Mouse (Mus musculus): Measurements from ENCODE around the gene Cmip.
A peak's percentile ranks its signal among the peaks of the same experiment; 100 is the strongest.

The Cmip gene

DNA sequence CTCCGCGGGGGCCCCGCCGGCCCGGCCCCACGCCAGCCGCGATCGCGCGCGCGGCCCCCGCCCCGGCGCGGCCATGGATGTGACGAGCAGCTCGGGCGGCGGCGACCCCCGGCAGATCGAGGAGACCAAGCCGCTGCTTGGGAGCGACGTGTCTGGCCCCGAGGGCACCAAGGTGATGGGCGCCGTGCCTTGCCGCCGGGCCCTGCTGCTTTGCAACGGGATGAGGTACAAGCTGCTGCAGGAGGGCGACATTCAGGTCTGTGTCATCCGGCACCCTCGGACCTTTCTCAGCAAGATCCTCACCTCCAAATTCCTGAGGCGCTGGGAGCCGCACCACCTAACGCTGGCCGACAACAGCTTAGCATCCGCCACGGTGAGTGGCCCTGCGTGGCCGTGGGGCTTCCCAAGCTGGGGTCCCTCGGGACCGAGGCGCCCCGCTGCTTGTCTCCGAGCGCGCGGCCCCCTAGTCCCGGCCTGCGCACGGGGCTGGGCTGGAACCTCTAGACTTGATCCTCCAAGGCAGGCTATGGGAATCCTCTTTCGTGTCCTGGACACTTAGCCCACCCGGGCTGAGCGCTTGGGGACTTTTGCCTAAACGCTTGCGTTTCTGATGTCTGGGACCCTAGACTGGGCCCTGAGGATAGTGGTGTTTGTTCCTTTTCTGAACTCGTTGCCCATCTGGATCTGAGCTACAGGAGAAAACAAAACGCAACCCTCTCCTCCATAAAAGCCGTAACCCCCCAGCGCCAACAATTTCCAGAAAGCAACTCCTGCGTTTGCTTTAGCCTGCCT, at the start of gene Cmip:
Gene Cmip (plus strand): TSS at position 36 of the 792 bp plus-strand sequence.
- peak; percentile 38 for DNase-seq (ENCODE audit: low spot score)

GRCm38 (mm10) chr8:117209150-117209549, 47.7 kb upstream of the Cmip start:
- DNase-seq (ENCODE audit: low spot score): no peak

- no peak for DNase-seq (ENCODE audit: low spot score)
These were observed 44.8 kb upstream of the Cmip start for GRCm38 (mm10) chr8:117212100-117212499.

DNA sequence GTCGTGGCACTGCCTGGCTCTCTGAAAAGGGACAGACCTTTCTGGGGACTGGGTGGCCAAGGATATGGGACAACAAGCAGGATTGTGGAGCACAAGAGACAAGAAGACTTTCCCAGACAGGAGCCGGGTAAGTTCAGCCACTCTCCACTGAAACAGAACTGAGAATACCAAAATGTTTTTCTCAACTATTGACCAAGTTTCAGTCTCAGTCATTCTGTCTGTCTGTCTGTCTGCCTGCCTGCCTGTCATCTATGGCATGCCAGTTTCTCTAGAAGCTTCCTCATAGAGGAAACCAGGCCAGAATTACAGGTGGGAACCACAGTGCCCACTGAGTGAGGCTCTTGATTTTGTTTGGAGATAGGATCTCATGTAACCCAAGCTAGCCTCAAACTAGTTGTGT, 39.1 kb upstream of the Cmip start:
- no peak for DNase-seq (ENCODE audit: low spot score)

DNA sequence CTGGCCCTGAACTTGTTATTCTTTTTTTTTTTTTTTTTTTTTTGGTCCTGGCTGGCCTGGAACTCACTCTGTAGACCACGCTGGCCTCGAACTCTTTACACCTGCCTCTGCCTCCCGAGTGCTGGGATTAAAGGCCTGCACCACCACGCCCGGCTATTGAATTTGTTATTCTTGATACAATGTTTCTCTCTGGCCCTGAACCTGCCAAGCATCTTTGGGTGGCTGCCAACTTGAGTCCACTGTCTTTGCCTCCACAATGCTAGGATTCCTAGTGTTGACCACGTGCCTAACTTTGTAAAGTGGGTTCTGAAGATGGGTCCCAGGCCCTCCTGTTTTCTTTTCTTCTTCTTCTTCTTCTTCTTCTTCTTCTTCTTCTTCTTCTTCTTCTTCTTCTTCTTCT, 34.5 kb upstream of the Cmip start:
- DNase-seq (ENCODE audit: low spot score): no peak

GRCm38 (mm10) chr8:117224630-117225029, 32.2 kb upstream of the Cmip start:
- peak; percentile 87 for DNase-seq (ENCODE audit: low spot score)

GRCm38 (mm10) chr8:117226306-117226705, 30.6 kb upstream of the Cmip start:
- no peak for DNase-seq (ENCODE audit: low spot score)

- DNase-seq (ENCODE audit: low spot score): no peak
These were observed 29.5 kb upstream of the Cmip start for GRCm38 (mm10) chr8:117227339-117227738.

DNA sequence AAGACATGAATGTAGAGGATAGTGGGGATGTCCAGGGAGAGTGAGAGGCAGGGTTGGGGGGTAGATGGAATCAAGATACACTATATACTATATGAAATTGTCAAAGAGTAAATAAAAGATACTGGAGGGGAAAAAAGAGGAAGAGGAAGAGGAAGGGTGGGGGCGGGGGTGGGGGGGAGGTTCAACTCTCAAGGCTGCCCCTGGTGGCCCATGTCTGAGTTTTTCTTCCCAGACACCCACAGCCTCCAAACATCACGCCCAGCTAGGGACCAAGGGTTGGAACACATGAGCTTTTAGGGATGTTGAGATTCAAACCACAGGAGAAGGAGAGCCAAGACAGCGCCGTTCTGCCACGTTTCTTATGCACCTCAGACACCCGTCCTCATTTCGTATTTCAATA, 23.7 kb upstream of the Cmip start:
- no peak for DNase-seq (ENCODE audit: low spot score)

GRCm38 (mm10) chr8:117236531-117236930, 20.3 kb upstream of the Cmip start:
- DNase-seq (ENCODE audit: low spot score): no peak

GRCm38 (mm10) chr8:117240326-117240725, 16.5 kb upstream of the Cmip start:
- DNase-seq (ENCODE audit: low spot score): no peak

- DNase-seq (ENCODE audit: low spot score): no peak
These were observed 15.9 kb upstream of the Cmip start for GRCm38 (mm10) chr8:117240841-117241494.

DNA sequence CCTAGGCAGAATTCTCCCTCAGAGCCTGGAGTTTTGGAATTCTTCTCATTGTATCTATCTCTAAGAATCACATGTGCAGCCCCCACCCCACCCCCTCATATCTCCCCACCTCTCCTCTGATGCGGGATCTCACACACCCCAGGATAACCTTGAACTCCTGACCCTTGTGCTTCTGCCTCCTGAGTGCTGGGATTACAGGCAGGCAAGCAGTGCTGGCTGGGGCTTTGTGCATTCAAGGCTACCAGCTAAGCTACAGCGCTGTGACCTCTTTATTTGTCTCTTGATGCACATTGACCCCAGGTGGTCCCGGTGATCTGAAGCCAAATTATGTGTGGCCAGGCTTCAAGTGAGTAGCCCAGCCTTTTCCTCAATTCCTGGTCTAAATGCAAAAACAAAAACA, 15.0 kb upstream of the Cmip start:
- DNase-seq (ENCODE audit: low spot score): no peak

- no peak for DNase-seq (ENCODE audit: low spot score)
These were observed 14.6 kb upstream of the Cmip start for GRCm38 (mm10) chr8:117242286-117242685.

- DNase-seq (ENCODE audit: low spot score): no peak
These were observed 12.3 kb upstream of the Cmip start for GRCm38 (mm10) chr8:117244601-117245000.

DNA sequence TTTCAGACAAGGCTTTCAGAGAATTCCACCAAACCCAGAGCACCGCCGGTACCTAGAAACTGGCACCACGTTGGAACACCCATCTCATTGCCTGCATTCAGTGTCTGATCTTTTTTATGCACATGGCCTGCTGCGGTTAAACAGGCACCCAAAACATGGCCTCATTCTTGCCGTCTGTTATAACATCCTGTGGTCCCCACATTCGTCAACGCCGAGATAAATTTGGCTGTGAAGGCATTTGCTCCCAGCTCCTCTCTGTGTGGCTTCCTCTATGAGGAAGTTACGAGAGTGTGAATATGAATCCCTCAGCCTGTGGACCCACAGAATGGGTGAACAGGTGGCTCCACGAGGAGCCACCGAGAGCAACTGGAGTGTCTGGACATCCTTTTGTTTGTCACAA, 8.5 kb upstream of the Cmip start:
- DNase-seq (ENCODE audit: low spot score): no peak

GRCm38 (mm10) chr8:117251086-117251681, 5.7 kb upstream of the Cmip start:
- DNase-seq (ENCODE audit: low spot score): no peak

DNA sequence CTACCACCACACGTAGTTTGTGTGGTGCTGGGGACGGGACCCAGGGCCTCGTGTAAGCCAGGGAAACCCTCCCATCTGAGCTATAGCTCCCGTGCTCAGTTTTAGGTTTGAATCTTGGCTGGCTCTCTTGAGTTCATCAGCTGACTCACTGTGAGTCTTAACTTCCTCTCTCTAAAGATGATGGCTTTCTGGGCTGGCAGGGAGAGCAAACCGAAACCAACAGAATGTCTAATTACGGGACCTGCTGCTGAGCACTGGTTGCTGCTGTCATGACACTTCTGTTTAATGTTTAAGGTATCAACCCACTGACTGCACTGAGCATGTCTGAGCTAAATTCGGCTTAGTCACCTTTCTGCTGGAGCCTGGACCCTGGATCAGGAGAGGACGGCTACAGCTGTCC, 4.2 kb upstream of the Cmip start:
- no peak for DNase-seq (ENCODE audit: low spot score)

DNA sequence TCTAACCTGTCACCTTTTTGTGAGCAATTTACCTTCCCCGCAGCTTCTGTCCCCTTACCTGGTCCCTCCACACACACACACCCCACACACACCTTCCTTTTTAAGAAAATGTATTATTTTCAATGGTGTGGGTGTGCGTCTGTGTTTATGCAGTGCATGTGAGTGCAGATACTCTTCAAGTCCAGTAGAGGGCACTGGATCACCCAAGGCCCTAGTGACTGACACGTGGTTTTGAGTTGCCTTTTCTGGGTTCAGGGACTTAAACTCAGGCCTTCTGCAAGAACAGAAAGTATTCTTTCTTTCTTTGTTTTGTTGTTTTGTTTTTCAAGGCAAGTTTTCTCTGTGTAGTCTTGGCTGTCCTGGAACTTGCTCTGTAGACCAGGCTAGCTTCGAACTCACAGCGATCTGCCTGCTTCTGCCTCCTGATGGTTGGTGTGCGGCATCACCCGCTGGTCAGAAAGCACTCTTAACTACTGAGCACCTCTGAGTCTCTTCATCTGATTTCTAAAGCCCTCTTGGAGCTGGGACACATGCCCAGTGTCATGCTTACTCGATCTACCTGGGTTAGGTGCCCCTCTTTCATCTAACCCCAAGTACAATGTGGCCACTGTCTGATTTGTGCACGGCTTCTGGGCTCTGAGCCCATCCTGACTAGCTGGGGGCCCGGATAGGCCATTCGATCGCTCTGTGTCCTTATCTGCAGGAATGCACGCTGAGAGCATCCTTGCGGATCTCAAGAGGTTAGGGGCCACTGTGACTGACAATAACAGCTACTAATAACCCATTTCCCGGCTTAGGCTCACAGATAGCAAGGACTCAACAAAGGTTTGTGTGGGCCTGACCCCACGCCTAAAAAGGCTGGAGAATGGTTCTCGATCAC, 3.2 kb upstream of the Cmip start:
- no peak for DNase-seq (ENCODE audit: low spot score)

- DNase-seq (ENCODE audit: low spot score): no peak
These were observed 2.4 kb upstream of the Cmip start for GRCm38 (mm10) chr8:117254496-117254895.

GRCm38 (mm10) chr8:117256292-117256938, 449 bp upstream of the Cmip start:
- DNase-seq (ENCODE audit: low spot score): peak; percentile 84
